Mouse (Mus musculus): ENCODE results near the gene Mcee.

Mcee gene

GRCm38 (mm10) chr7:64373830-64374562 is 18.4 kb upstream of the Mcee start, which contains the start of gene Fan1:
Fan1 (minus strand) TSS chr7:64374095.
- DNase-seq (ENCODE audit: low read depth, low spot score): peak; percentile 92
- no peaks in the 10 kb centered on the region for H3K27me3 ChIP-seq (ENCODE audit: control insufficient read depth, insufficient read depth, low read length, poor library complexity, severe bottlenecking)
- peaks cover 6% of the 10 kb centered on the region for H3K36me3 ChIP-seq (ENCODE audit: control insufficient read depth, insufficient read depth, low read length, poor library complexity, severe bottlenecking)

GRCm38 (mm10) chr7:64391479-64391878 is 928 bp upstream of the Mcee start:
- no peaks in the 10 kb centered on the region for H3K27me3 ChIP-seq (ENCODE audit: control insufficient read depth, insufficient read depth, low read length, poor library complexity, severe bottlenecking)
- H3K36me3 ChIP-seq (ENCODE audit: control insufficient read depth, insufficient read depth, low read length, poor library complexity, severe bottlenecking): peaks cover 10% of the 10 kb centered on the region
- DNase-seq (ENCODE audit: low read depth, low spot score): no peak

GRCm38 (mm10) chr7:64392819-64393151 is 378 bp downstream of the Mcee start:
- no peak for DNase-seq (ENCODE audit: low read depth, low spot score)
- H3K36me3 ChIP-seq (ENCODE audit: control insufficient read depth, insufficient read depth, low read length, poor library complexity, severe bottlenecking): peaks cover 8% of the 10 kb centered on the region

DNA sequence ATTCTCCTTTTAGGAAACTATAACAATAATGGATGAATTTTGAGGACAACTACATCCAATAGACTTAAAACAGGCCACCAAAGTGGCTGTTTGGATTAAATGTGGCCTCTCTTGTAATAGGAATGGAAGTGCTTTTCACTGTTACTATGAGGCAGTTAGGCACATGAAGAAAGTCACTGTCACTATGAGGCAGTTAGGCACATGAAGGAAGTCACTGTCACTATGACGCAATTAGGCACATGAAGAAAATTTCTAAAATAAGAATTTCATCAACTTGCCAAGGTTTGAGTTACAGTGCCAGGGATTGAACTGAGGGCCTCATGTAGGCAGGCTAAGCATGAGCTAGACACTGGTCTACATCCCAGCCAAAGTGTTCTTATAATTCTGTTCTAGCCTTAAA is 8.3 kb downstream of the Mcee start:
- Histone ChIP-seq H3K27me3 (ENCODE audit: control insufficient read depth, insufficient read depth, low read length, poor library complexity, severe bottlenecking) (no peaks in the 10 kb centered on the region), H3K36me3 (ENCODE audit: control insufficient read depth, insufficient read depth, low read length, poor library complexity, severe bottlenecking) (no peaks in the 10 kb centered on the region)
- no peak for DNase-seq (ENCODE audit: low read depth, low spot score)

More at GRCm38 (mm10) chr7:64392819-64393151, 378 bp downstream of the Mcee start:
- no peaks in the 10 kb centered on the region for H3K27me3 ChIP-seq (ENCODE audit: control insufficient read depth, insufficient read depth, low read length, poor library complexity, severe bottlenecking)

GRCm38 (mm10) chr7:64402452-64402851 is 10.0 kb downstream of the Mcee start:
- no peaks in the 10 kb centered on the region for H3K36me3 ChIP-seq (ENCODE audit: control insufficient read depth, insufficient read depth, low read length, poor library complexity, severe bottlenecking)
- H3K27me3 ChIP-seq (ENCODE audit: control insufficient read depth, insufficient read depth, low read length, poor library complexity, severe bottlenecking): no peaks in the 10 kb centered on the region
- no peak for DNase-seq (ENCODE audit: low read depth, low spot score)

- Histone ChIP-seq H3K27me3 (ENCODE audit: control insufficient read depth, insufficient read depth, low read length, poor library complexity, severe bottlenecking) (no peaks in the 10 kb centered on the region), H3K36me3 (ENCODE audit: control insufficient read depth, insufficient read depth, low read length, poor library complexity, severe bottlenecking) (no peaks in the 10 kb centered on the region)
- peak; percentile 11 for DNase-seq (ENCODE audit: low read depth, low spot score)
Observed at GRCm38 (mm10) chr7:64403989-64404388, 11.6 kb downstream of the Mcee start.

- Histone ChIP-seq H3K36me3 (ENCODE audit: control insufficient read depth, insufficient read depth, low read length, poor library complexity, severe bottlenecking) (no peaks in the 10 kb centered on the region), H3K27me3 (ENCODE audit: control insufficient read depth, insufficient read depth, low read length, poor library complexity, severe bottlenecking) (no peaks in the 10 kb centered on the region; the same call in 1 of the 2 replicates)
- no peak for DNase-seq (ENCODE audit: low read depth, low spot score)
Observed at GRCm38 (mm10) chr7:64424861-64425260, 32.5 kb downstream of the Mcee start.

- H3K36me3 ChIP-seq (ENCODE audit: control insufficient read depth, insufficient read depth, low read length, poor library complexity, severe bottlenecking): no peaks in the 10 kb centered on the region
- H3K27me3 ChIP-seq (ENCODE audit: control insufficient read depth, insufficient read depth, low read length, poor library complexity, severe bottlenecking): no peaks in the 10 kb centered on the region
- DNase-seq (ENCODE audit: low read depth, low spot score): no peak
Observed at GRCm38 (mm10) chr7:64439595-64440518, 47.5 kb downstream of the Mcee start.

GRCm38 (mm10) chr7:64440519-64440918 is 48.1 kb downstream of the Mcee start:
- DNase-seq (ENCODE audit: low read depth, low spot score): no peak
- H3K36me3 ChIP-seq (ENCODE audit: control insufficient read depth, insufficient read depth, low read length, poor library complexity, severe bottlenecking): no peaks in the 10 kb centered on the region
- no peaks in the 10 kb centered on the region for H3K27me3 ChIP-seq (ENCODE audit: control insufficient read depth, insufficient read depth, low read length, poor library complexity, severe bottlenecking)

DNA sequence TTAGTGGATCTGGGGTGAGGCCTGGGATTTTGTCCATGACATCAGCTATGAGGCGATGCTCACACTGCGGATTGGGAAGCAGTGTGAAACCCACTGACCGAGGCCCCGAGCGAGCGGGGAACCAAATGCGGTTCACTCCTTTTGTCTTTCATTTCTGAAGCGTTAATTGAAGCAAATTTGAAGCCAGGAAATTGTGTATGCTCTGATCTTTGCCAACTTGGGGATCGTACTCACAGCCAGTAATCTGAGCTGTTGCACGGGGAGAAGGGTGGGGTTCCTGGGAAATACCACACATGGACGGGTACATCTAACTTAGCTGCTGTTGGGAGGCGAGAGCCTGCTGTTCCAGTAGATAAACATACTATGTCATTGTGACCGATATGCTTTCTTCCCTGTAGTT is 58.2 kb downstream of the Mcee start:
- Histone ChIP-seq H3K36me3 (ENCODE audit: control insufficient read depth, insufficient read depth, low read length, poor library complexity, severe bottlenecking) (no peaks in the 10 kb centered on the region), H3K27me3 (ENCODE audit: control insufficient read depth, insufficient read depth, low read length, poor library complexity, severe bottlenecking) (no peaks in the 10 kb centered on the region)
- no peak for DNase-seq (ENCODE audit: low read depth, low spot score)

GRCm38 (mm10) chr7:64451441-64451840 is 59.0 kb downstream of the Mcee start:
- H3K36me3 ChIP-seq (ENCODE audit: control insufficient read depth, insufficient read depth, low read length, poor library complexity, severe bottlenecking): no peaks in the 10 kb centered on the region
- DNase-seq (ENCODE audit: low read depth, low spot score): no peak
- no peaks in the 10 kb centered on the region for H3K27me3 ChIP-seq (ENCODE audit: control insufficient read depth, insufficient read depth, low read length, poor library complexity, severe bottlenecking)

GRCm38 (mm10) chr7:64451861-64452382 is 59.5 kb downstream of the Mcee start:
- Histone ChIP-seq H3K27me3 (ENCODE audit: control insufficient read depth, insufficient read depth, low read length, poor library complexity, severe bottlenecking) (no peaks in the 10 kb centered on the region), H3K36me3 (ENCODE audit: control insufficient read depth, insufficient read depth, low read length, poor library complexity, severe bottlenecking) (no peaks in the 10 kb centered on the region)
- no peak for DNase-seq (ENCODE audit: low read depth, low spot score)

- H3K27me3 ChIP-seq (ENCODE audit: control insufficient read depth, insufficient read depth, low read length, poor library complexity, severe bottlenecking): no peaks in the 10 kb centered on the region
Observed at GRCm38 (mm10) chr7:64452471-64453222, 60.2 kb downstream of the Mcee start.

DNA sequence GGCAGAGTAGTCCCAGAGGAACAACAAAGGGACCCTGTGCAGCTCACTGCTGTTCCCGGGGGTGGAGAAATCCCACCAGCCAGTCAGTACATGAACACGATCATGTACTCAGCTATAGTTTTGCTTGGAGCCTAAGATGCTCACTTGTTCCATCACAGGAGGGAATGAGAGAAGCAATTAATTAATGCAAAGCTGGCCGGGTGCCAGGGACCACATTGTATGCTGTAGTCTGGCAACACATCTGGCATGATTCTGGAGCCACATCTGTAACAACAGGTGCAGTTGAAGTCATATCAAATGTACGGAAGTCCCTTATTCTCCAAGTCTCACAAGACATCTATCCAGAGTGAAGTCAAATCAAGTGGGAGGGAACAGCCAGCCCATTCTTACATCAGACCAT is 63.8 kb downstream of the Mcee start:
- H3K27me3 ChIP-seq (ENCODE audit: control insufficient read depth, insufficient read depth, low read length, poor library complexity, severe bottlenecking): no peaks in the 10 kb centered on the region
- DNase-seq (ENCODE audit: low read depth, low spot score): no peak
- H3K36me3 ChIP-seq (ENCODE audit: control insufficient read depth, insufficient read depth, low read length, poor library complexity, severe bottlenecking): no peaks in the 10 kb centered on the region

More at GRCm38 (mm10) chr7:64452471-64453222, 60.2 kb downstream of the Mcee start:
- no peaks in the 10 kb centered on the region for H3K36me3 ChIP-seq (ENCODE audit: control insufficient read depth, insufficient read depth, low read length, poor library complexity, severe bottlenecking)
- DNase-seq (ENCODE audit: low read depth, low spot score): no peak

Data from splenic B cell, adult 2 months (primary cell).